Mouse (Mus musculus) MEL-GATA-1-ER (cell line): ENCODE data around the gene Rfc5.

Experiments
- DNase-seq: peaks from one replicate; pipeline ENCODE4 v3.0.0-alpha.2; 2012; ENCODE audit warnings: low read depth; ENCODE audit errors: extremely low read depth

Gene Rfc5

DNA sequence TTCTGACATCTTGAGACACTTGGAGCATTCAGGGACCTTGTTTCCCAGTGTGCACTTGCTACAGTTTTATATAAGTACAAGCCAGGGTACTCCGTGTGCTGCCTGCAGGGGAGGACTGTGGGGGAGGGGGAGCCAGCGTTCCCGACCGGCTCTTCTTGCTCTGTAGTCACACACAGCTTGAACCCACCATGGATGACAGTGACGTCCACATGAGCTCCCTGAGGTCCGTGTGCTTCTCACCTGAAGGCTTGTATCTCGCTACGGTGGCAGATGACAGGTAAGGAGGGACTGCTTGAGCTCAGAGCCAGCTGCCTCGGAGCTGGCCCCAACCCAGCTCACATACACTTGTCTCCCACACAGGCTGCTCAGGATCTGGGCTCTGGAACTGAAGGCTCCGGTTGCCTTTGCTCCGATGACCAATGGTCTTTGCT lies 12.5 kb downstream of the Rfc5 start:
- no peak for DNase-seq

DNA sequence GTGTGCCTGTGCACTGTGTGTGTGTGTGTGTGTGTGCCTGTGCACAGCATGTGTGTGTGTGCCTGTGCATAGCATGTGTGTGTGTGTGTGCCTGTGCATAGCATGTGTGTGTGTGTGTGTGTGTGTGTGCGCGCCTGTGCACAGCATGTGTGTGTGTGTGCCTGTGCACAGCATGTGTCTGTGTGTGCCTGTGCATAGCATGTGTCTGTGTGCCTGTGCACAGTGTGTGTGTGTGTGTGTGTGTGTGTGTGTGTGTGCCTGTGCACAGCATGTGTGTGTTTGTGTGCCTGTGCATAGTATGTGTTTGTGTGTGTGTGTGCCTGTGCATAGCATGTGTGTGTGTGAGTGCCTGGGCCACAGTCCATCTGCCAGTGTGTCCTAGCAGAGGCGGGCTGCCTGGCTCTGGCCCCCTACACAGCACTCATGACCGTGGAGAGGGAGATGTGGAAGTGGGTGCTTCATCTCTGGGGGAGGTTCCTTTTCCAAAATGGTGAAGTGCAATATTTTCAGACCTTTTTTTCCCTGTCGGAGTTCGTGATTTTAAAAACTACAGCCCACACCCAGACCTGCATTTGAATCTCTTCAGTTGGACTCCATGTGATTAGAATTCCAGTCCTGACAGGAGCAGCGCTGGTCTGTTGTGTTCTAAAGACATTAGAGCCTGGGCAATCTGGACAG lies 14.3 kb downstream of the Rfc5 start:
- DNase-seq: no peak

DNA sequence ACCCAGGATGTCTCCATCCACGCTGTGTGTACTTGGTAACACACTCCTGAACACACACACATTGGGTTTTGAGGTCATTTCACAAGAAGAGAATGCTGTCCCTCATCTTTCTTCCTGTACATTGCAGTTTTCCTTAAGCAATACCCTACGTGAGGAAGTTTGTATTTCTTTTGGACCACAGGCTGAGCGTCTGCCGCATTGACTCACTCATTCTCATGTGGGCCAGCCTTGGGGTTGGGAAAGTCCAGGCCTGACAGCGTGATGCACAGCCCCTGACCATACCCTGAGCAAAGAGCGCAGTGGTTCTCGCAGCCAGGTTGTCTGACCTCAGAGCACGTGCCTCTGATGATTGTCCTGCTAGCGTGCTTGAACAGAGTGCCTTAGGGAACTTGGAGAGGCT lies 15.4 kb downstream of the Rfc5 start:
- no peak for DNase-seq

DNA sequence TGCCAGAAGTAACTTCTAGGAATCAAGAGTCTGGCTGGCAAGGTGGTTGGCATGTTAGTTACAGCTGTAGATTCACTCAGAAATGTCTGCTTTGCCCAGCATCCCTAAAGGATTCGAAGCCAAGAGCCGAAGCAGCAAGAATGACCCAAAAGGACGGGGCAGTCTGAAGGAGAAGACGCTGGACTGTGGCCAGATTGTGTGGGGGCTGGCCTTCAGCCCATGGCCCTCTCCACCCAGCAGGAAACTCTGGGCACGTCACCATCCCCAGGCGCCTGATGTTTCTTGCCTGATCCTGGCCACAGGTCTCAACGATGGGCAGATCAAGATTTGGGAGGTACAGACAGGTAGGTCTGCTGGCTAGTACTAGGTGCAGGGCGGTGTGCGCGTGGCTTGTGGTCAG lies 18.3 kb downstream of the Rfc5 start:
- no peak for DNase-seq

DNA sequence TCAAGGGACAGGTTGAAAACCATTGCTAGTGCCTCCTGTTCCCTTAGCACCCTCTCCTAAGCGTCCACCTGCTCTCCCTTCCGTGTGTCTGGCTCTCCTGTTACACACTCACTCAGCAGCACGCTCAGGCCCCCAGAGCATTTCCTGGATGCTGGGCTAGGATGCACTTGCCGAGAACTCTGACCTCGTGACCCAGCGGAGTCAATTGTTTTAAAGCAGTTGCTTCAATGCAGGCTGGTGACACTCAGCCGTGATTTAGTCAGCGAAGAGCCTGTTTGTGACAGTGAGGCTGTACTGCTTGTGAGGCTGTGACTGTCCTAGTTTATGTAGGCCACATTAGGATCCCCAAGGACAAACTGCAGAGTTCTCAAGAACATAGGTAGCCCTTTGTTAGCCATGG lies 21.6 kb downstream of the Rfc5 start:
- no peak for DNase-seq

DNA sequence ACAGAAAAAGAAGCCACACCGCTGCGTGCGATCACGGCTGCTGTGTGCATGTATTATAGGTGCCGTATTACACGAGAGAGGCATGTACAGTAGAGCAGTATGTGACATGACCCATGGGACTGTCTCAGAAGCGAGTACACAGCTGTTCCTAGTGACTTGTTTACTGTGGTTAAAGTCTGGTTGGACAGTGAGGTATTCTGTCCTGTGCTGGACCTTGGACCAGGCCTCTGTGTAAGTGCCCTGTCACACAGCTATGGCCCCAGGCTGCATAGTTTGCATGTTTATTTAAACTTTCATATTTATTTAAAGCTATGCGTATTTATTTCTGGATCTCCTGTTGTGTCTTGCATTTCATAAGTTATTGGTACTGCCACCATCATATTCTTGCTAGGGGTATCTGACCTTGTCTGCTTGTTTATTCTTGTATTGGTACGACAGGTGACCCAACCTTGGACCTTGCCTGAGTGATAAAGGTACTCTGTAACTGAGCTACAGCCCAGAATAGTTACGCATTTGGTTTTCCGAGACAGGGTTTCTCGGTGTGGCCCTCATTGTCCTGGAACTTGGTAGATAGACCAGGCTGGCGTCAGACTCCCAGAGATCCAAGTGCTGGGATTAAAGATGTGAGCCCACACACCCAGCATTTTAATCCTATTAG lies 22.8 kb downstream of the Rfc5 start:
- no peak for DNase-seq

DNA sequence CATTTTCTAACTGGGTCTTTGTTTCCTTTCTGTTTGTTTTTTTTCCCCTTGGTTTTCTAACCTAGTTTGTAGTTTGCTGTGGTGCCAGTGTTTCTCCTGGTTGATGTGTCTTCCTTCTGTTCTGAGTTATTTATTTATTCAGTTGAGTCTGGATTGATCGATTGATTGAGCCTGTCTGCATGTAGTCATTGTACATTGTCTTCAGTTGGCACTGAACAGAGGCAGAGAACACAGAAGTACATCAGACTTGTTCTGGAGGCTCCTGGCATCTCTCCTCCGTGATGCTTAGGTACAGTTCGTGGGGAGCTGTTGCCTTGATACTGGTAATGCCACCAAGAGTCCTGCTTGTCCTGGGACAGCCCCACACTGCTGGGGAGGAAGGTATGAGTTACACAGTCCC lies 24.0 kb downstream of the Rfc5 start:
- no peak for DNase-seq

DNA sequence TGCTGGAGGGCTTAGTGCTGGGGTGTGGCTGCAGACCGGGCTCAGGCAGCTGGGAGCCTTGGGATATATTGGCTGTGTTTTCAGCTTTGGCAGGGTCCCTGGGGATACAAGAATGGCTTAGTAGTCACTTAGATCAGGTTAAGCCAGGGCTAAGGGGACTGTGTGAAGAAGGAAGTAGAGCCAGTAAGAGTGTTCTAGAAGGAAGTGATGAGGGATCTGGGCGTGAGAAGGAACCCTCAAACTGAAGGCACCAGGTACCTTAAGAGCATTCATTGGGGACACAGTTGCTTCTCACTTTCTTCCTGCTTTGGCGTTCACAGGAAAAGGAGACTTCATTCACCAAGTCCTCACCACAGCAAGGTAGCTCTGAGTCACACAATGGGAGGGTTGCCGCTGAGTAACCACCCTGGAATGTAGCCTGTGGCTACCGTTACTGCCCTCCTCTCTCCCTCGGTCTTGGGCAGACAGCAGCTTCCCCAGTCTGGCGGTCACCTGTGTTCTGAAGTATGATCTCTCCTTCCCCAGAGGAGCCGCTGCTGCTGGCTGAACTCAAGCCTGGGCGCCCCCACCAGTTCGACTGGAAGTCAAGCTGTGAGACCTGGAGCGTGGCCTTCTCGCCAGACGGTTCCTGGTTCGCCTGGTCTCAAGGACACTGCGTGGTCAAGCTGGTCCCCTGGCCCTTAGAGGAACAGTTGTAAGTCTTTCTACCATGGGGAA lies 25.6 kb downstream of the Rfc5 start:
- no peak for DNase-seq

DNA sequence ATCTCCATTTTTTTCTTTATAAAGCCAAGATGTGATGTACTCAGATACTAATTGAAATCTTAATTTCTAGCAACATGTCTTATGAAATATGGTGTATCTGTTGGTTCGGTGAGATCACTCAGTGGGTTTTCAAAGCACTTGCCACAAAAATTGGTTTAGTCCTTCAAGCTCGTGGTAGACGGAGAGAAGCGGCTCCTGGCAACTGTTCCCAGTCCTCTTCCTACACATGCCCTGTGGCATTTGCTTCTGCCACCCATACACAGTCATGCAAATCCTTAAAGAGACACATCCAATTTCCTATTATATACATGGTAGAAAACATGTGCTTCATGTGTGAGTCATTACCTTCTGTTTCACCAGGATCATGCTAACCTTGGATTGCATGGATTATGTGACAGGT lies 27.3 kb downstream of the Rfc5 start:
- DNase-seq: no peak

DNA sequence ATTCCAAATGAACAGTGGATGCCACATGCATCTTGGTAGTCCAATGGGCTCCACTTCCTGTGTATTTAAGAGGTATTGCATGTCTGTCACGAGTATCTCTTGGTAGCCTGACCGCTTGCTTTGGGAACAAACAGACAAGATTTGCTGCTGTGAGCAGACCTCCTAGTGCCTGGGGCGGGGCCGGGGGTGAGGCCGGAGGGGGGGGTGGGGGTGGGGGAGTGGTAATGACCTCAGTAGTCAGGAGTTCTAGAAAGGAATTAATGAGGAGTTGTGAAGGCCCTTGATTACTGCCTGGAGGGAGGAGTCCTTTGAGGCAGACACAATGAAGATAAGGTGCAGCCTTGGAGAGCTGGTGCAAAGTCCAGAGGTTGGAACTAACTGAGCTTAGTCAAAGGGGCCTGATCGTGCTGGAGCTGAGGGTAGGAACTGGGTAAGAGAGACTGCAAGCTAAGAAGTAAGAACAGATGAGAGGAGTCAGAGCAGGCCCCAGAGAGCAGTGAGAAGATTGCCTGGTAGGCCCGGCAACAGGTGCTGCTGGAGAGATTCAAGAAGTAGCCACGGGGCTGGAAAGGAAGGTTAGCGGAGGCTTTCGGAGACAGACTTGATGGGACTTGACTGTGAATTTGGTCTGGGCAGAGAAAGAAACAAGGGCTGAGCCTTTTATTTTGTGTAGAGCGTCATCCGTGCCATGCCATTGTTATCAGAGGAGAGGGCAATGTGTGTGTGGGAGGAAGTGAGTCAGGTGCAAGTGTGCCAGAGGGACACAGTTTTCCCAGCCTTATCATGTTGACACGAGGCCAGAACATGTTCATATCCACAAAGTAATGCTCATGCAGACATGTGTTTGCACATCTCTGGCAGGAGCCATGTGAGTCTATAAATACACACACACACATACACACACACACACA lies 28.0 kb downstream of the Rfc5 start:
- DNase-seq: peak; percentile 41

DNA sequence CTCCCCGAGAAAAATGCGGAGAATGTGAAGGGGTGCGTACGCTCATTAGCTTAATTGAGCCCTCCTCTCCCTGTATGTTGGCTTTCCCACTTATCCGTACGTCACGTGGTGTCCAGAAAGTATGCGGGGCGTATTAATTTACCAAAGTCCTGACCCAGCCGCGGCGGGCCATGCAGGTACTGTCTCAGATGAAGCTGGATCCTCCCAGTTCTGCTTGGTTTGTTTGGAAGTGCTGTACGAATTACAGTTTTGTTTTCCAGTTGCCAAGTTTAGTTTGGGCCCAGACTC lies 28.7 kb downstream of the Rfc5 start:
- no peak for DNase-seq

DNA sequence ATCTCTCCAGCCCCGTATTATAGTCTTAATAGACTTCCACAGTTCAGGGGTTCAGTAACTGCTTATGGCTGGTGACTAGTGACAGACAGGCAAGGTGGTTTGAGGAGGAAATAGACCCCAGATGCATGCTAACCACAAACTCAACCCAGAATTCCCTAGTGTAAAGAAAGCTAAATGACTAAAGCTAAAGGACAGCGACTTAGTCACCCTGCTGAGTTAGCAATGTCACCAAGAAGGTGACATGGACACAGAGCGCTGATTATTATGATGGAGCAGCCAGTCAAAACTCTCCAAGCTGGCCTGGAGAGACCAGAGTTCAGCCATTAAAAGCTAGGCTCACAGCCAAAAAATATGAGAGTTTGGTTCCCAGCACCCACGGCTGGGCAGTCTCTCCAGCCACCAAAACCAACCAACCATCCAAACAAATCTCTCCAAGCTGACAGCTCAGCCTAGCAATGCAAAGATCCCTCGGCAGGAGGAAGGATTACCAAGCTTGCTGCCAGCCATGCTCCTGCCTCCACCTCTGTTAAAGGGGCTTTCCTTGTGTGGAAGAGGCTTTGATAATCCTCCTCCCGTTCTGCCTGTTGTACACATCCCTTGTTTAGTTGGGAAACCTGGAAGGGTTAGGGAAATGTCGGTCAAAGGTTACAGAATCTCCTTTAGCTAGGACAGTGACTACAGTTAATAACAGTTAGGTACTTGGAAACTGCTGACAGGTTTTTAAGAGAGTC lies 29.2 kb downstream of the Rfc5 start:
- DNase-seq: no peak

DNA sequence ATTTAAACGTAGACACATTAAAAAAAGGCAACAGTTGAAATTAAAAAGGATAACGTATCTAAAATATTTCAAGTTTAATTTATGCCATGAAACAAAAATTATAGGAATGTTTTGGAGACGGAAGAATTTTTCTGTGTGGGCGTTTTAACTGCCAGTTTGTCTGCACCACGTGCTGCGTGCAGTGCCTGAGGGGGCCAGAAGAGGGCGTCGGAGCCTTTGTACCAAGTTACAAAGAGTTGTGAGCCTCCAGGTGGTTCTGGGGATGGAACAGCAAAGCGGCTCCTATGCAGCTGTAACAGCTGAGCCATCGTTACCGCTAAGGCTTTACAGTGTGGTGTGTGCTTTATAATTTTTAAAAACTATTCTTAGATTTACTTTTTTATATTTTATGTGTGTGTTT lies 30.1 kb downstream of the Rfc5 start:
- DNase-seq: peak; percentile 61

DNA sequence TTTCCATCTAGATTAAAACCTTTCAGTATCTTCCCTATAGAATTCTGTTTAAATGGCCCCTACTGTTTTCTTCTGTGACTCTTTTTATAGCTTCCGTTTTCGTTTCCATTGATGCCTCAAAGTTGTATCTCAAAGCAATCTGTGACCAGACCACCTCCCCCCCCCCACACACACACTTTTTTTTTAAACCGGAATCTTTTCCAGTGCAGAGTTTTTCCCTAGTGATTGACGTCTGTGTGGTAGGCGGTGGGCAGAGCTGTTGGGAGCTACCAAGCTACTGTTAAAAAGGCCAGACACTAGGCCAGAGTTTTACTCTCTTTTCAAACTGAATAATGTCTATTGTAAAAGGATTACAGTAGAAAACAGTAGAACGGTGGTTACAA lies 30.6 kb downstream of the Rfc5 start:
- no peak for DNase-seq

DNA sequence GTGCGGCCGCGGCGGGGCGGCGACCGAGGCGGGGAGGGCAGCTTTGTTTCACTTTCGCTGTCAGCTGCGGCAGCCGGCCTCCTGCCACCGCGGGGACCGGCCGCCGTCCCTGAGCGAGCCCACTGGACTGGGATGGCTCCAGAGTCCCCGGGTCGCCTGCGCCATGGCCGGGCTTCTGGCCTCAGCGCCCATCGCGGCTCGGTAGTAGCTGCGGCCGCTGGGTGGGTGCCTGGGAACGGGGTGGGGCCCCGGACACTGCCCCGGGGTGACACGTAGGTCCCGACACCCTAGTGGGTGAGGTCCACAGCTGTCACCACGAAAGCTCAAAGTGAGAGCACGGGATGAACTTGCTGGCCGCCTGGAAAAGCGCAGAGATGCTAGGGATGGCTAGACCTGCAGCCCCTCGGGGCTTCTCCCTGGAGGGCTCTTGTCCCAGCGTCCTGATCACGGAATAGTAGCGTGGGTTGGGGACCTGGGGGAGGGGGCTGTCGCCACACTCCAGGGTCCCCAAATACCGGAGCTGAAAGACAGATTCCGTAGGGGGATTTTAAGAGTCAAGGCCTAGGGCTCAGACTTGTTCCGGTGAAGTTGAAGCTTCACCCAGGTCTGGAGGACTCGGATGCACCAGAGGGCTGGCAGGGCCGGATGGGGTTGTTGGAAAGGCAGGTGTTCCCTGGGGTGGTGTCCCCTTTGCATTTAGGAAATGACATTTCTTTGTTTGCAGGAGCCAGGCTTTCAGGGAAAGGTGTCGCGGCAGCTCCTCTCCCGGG lies 31.2 kb downstream of the Rfc5 start:
- peak; percentile 30 for DNase-seq

DNA sequence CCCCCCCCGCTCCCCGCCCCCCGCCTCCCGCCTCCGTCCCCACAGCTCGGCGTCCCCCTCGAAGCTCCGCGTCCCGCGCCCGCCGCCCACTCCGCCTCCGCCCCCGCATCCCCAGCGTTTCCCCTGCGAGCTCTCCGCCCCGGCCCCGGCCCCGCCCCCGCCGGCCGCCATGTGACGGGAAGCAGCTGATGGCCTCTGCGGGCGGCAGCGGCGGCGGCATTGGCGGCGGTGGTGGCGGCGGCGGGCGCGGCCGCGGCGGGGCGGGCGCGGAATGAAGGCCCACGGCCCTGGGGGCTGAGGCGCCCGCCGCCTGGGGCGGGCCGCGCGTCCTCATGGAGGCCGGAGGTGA lies 31.7 kb downstream of the Rfc5 start, which contains the start of gene Wsb2:
Wsb2 (plus strand) TSS at position 176 of the 349 bp plus-strand sequence.
- DNase-seq: no peak

DNA sequence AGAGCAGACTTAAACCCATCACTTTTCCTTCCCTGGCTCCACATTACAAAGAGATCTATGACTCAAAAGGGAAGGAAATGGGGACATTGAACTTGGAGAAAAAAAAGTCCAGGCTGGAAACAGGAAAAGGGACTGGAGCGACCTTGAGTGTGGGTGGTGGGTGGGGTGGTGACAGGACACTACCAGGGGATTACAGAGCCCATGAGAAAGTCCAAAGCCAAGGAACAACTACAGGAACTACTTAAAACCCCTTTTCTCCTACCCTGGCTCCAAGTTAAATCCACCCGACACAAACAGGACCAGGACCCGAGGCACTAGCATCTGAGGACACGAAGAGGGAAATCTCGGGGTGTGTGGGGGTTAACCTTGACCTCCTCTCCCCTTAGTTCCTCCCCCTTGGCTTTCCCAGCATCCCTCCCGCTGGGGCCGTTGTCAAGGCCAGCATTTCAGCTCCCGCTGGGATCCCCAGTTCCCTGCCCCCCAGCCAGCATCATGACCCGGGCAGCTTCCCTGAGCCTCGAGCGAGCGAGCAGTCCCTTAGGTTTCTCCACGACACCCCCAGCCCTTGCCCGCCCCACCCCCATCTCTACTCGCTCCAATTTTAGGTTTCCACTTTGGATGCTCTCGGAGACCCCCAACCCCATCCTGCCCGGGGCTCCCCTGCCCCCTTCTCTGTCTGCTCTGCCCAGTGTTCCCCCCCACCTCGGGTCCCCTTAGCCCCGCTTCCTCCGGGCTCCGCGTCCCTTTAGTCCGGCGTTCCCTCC lies 32.3 kb downstream of the Rfc5 start:
- DNase-seq: no peak

DNA sequence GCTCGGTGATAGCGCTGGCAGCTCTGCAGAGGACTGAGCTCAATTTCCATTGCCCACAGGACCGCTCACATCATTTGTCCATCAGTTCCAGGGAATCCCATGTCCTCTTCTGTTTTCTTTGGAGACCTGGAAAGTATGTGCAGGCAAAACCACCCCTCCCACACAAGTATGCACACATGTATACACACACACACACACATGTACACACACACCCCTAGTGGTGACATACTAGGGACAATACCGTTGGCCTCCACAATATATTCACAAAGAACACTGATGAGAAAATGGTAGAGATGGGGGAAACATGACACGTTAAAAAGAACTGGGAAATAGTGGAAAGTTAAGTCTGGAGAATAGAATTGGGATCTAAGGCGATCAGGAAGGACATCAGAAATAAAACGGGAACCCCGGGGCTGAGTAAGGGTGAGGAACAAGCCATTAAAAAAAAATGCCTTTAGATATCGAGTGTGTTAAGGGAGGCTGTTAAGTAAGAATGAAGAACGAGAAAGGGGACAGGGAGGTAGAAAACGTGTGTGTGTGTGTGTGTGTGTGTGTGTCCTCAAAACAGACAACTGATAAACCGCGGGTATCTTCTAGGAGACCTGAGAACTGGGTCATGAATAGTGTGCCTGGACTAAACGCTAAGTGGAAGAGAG lies 33.1 kb downstream of the Rfc5 start:
- no peak for DNase-seq

DNA sequence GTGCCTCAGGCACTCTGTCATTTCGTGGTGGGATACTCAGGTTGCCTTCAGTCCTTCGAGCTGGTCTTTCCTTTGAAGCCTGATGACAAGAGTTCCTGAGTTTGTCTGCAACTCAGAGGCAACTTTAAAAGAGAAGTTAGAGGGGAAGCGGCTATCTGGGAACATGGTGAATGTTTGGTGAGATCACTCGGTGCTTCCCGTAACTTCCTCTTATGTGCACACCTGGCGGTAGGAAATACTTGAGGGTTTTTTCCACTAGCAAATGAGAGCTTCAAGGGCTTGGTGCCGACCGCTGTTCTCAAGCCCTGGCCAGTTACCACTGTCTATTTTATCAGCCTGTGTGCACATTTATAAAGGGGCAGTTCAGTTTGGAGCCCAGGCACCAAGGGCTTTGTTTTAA lies 34.7 kb downstream of the Rfc5 start:
- peak; percentile 34 for DNase-seq
